Mouse (Mus musculus): ENCODE measurements around the gene Gper1.
"Not testable (repeated sequence)": the region's sequence is repeated elsewhere in the genome, so short reads cannot be mapped to it uniquely, and the experiment has no call there.

The Gper1 gene

GRCm38 (mm10) chr5:139390324-139391119, 32.4 kb upstream of the Gper1 start:
- DNase-seq (ENCODE audit: low read depth, low spot score) = not testable (repeated sequence)

DNA sequence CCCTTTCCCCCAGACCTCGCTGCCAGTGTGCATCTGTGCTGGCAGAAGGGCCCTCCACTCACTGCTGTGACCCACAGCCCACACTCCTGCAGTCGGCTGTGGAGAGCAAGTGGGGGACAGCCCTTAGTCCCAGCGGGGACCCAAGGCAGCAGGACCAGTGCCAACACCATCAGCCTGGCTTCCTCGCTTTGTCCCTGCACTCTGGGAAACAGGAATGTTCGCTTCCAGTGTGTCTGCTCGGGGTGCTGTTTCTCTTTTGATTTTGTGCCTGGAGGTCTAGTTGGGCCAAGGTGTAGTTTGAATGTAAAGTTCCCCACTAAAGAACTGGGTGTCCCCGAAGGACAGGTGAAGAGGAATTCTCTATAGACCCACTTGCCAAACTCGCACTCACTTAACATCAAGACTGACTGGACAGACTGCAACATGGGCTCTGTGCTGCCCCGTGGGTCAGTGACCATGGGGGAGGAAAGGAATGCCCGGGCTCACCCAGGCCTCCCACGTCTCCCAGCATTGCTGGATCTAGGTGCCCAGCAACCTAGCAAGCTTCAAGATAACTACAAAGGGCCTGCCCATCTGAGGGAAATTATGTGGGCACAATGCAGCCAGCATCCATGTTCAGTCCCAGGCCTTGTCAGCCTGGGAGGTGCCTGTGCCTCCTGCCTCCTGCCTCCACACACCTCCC, 31.5 kb upstream of the Gper1 start:
- no peak for DNase-seq (ENCODE audit: low read depth, low spot score)

GRCm38 (mm10) chr5:139392219-139393196, 30.4 kb upstream of the Gper1 start:
- DNase-seq (ENCODE audit: low read depth, low spot score) = no peak

GRCm38 (mm10) chr5:139393197-139393588, 29.8 kb upstream of the Gper1 start:
- DNase-seq (ENCODE audit: low read depth, low spot score) = no peak

DNA sequence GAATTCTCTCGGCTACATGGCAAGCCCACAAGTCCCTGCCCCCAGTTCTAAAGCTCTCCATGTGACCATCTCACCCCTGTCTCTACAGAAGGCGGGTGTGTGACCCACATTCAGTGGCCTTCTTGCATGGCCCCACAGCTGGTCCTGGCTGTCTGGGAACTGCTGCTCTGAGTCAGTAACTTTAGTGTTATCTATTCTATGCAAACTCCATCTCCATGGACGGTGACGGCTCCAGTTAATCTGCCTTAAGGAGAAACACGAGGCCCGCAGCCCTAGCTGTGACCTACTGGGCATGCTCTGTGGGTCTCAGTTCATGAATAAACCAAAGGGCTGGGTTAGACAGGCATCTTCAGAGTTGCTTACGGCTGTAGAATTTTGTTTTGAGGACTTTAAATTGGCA, 28.6 kb upstream of the Gper1 start:
- DNase-seq (ENCODE audit: low read depth, low spot score) = no peak

DNA sequence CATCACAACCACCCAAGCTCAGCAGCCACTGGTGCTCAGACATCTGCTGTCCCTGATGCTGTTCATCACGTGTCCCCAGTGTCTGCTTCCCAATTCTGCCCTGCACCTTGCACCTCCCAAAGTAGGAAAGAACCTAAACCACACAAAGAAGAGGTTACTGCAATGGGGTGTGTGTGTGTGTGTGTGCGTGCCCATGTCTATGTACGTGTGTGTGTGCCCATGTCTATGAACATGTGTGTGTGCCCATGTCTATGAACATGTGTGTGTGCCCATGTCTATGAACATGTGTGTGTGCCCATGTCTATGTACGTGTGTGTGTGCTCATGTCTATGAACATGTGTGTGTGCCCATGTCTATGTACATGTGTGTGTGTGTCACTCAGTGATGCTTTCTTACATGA, 27.4 kb upstream of the Gper1 start:
- no peak for DNase-seq (ENCODE audit: low read depth, low spot score)

DNA sequence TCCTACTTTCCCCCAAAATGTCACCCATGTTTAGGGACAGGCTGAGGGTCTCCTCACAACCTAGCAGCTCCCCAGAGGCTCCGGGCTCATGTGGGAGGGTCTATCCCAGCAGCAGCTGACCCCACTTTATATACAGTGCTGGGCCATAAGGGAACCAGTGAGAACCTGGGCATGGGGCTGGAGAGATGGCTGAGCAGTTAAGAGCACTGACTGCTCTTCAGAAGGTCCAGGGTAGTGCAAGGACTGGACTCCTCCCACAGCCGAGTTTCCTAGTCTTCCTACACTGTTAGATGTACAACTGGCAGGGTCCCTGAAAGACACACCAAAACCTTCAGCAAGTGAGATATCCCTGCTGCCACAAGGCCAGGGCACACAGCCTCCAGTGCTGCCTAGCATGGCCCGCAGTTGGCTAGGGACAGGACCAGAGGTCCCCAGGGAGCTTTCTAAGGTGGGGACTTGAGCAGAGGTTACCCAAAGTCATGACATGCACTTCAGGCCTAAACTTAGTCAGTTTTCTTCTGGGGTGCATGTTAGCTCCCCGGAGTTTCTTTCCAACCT, 25.5 kb upstream of the Gper1 start:
- no peak for DNase-seq (ENCODE audit: low read depth, low spot score)

DNA sequence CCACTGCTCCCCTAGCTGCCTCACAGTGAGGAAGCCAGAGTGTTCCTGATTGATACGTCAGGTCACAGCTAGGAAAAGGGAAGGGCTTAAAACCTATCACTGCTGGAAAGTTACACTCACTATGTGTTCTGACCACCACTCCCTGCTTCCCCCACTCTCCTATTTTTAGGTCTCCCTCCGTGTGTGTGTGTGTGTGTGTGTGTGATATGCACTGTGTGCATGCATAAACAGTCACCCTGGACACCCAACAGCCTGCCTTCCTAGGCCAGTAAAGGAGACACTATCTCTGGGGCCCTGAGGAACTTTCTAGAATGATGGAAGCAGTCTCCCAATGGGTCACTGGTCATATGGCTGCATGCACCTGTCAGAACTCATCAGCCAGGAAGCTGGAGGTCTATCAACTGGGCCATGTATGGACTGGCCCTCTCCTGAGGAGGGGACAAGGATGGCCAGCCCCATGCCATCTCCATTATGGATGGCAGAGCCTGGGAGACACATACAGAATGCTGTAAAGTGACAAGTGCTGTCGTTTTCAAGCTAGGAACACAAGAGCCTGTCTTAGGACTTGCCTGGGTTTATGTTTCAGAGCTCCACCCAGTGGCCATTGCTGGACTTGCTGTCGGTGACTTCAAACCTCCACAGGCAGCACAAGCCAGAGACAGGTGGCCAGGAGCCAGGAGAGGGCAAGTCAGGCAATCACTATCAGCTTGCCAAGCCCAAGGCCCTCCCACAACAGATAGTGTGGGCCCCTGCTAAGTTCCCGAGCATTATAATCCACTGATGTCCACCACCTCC, 24.8 kb upstream of the Gper1 start:
- peak; percentile 89 for DNase-seq (ENCODE audit: low read depth, low spot score)

DNA sequence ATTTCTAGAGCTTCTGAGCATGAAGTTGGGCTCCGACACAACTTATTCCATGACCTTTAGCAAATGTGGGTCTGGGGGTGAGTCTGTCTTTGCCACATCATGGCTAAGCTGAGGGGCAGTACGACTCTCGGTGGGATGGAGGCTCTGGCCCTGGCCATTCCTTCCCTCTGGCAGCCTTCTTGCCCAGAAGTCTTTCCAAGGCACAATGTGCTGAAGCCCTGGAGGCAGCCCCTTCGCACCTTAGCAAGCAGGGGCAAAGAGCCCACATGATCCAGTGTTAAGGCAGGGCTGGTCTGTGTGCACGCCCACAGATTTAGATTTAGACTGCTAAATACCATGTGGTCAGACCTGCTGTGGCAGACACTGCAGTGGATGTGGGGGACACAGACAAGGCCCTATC, 24.2 kb upstream of the Gper1 start:
- no peak for DNase-seq (ENCODE audit: low read depth, low spot score)

DNA sequence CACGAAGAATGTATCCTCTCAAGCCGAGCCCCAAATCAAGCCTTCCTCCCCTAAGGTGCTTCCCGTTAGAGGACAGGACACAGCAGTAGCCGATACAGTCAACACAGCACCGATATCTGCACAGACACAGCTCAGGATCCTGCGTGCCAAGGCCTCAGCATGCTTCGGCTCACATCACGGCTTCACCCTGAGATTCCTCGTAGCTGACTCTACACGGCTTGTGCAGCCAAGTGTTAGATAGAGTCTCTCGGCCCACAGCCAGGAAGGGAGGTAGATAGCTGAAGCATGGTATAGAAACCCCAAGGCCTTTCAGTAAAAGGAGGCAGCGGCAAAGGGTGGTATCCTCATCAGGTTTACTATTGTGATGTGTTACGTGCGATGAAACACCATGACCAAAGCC, 23.0 kb upstream of the Gper1 start:
- DNase-seq (ENCODE audit: low read depth, low spot score) = no peak

DNA sequence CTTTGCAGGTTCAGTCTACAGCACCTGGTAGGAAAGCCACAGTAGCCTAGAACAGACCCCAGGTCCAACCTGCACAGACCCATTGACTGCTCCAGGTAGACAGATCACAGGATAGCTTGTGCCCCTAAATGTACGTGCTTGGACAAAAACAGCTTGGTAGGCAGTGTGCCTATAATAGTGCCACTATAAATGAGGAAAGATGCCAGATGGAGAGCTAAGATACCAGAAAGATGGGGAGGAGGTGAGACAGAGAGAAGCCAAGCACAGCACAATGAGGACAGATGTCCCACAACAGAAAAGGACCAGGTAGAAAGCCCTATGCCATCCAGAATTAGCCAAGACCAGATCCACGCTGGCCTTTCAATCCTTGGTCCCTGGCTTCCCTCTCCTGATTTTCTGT, 20.8 kb upstream of the Gper1 start:
- DNase-seq (ENCODE audit: low read depth, low spot score) = no peak

- no peak for DNase-seq (ENCODE audit: low read depth, low spot score)
Measured at GRCm38 (mm10) chr5:139403692-139404260, 19.2 kb upstream of the Gper1 start.

- no peak for DNase-seq (ENCODE audit: low read depth, low spot score)
Measured at GRCm38 (mm10) chr5:139404801-139405401, 18.1 kb upstream of the Gper1 start, which contains the start of gene C130050O18Rik. Gene C130050O18Rik, plus strand, starts transcription at chr5:139405280.

- no peak for DNase-seq (ENCODE audit: low read depth, low spot score)
Measured at GRCm38 (mm10) chr5:139405478-139405877, 17.5 kb upstream of the Gper1 start.

DNA sequence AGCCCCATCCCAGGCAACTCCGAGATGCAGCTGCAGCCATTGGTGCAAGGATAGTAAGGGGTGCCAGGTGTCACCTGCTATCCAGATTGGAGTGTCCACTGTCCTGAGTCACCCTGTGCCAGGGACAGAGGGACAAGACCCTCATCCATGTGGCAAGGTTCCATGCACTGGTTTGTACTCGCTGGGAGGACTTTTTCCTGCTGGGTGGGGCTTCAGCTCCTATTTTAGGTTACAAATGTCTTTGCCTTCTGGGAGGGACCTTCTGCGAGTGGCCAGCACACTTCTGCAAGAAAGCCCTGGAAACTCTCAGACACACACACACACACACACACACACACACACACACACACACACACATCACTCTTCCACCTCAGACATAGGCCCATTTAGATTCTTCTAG, 17.0 kb upstream of the Gper1 start:
- DNase-seq (ENCODE audit: low read depth, low spot score) = no peak

DNA sequence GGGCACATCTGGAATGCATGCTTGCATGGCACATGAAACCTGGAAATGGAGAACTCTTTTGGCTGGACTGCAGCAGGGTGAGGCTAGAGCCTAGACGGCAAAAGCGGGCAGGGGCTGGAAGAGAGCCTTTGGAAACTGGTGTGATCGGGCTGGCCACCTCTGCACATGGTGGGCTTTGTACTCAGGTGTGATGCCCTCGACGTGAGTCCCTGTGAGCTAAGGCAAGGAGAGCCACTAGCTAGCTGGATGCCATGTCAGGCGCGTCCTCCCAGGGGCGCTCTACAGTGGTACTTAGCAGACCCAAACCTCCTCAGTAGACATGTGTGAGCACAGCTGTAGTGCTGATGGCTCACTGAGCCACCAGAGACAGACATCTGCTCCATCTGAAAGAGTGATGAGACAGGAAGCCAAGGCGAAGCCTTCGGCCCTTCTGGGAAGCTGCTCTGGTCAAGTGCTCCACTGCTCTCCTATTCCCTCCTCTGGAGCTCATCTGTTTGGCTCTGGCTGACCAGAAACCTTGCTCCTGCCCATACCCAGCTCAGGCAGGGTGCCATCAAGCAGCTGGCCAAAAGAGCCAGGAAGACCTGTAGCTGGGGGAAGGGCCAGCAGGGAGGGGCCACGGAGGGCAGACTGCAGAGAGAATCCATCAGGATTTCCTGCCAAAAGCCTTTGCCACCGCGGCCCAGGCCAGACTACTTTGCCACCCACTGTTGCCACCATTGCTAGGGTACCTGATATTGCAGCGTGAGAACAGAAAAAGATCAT, 15.6 kb upstream of the Gper1 start:
- DNase-seq (ENCODE audit: low read depth, low spot score) = no peak

GRCm38 (mm10) chr5:139408511-139408910, 14.4 kb upstream of the Gper1 start:
- no peak for DNase-seq (ENCODE audit: low read depth, low spot score)

DNA sequence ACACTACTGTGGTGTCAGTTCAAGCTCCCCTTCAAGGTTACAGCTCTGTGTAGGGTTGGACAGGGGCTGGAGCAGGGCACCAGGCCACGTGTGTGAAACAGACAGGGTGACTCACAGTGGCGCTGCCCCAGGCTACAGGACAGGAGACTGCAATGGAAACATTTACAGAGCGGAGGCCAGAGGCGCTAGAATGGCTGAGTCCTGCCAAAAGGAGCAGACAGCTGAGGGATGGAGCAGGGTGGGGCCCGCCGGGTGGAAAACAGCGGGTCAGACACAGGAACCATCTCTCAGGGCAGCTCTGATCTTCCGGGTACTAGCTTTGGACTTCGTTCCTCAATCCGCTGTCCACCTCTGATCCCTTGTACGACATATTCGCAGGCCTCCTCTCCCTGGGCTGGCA, 13.5 kb upstream of the Gper1 start:
- DNase-seq (ENCODE audit: low read depth, low spot score) = no peak

DNA sequence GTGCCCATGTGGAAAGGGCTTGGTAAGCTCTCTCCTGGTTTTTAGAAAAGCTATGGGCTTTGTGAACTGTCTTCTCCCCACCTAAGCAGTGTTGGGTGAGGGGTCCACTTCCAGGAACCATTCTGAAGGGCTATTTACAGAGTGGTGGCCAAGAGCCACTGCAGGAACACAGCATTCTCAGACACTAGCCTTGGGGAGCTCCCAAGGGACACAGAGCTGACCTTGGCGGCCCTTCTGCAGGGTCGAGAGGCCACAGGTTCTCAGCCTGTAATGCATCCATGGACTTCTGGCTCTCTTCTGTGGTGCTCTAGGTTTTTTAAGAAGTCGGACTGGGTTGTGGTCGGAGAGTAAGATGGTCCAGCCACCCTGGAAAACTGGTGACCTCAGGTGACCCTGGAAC, 12.9 kb upstream of the Gper1 start:
- DNase-seq (ENCODE audit: low read depth, low spot score) = no peak

All from CD4-positive helper T cell, adult 2 months (primary cell).